Mouse (Mus musculus) CD8-positive naive resting alpha-beta T cell, adult 57 days (primary cell): Measurements from ENCODE around the gene Gm14851. TPM values are rescaled to one million over a fixed set of nuclear protein-coding genes. Genes with fewer than 3 reads are reported as not detected.

Experiments
- total RNA-seq: library from RNA; stranded (reverse); gene quantifications from one replicate; pipeline ENCODE4 v1.2.4, GENCODE M21; 2023

Gm14851 gene
- not detected for total RNA-seq

GRCm38 (mm10) chr8:21095950-21096349 is at the start of gene Gm14851:
Gene Gm14851 (minus strand): TSS chr8:21096050.

GRCm38 (mm10) chr8:21134342-21134741 is 38.5 kb upstream of the Gm14851 start, which contains the start of gene Defa30:
Gene Defa30 (plus strand): TSS chr8:21134642.

GRCm38 (mm10) chr8:21084142-21084541 is 11.7 kb downstream of the Gm14851 start, which contains the start of gene Defa25:
Gene Defa25 (plus strand): TSS chr8:21084442.

GRCm38 (mm10) chr8:21064738-21065137 is 31.1 kb downstream of the Gm14851 start, which contains the start of gene Defa35:
Gene Defa35 (plus strand): TSS chr8:21065038.

GRCm38 (mm10) chr8:21054747-21055146 is 41.1 kb downstream of the Gm14851 start, which contains the start of gene Defa23:
Gene Defa23 (plus strand): TSS chr8:21055047.

Other genes starting within 250 kb of the Gm14851 start
- gene Defb33, start 203.4 kb downstream of the Gm14851 start, total RNA-seq: not detected
- gene Gm15056, start 193.4 kb downstream of the Gm14851 start, total RNA-seq: not detected
- gene Gm6040, start 174.0 kb downstream of the Gm14851 start, total RNA-seq: not detected
- gene AY761185, start 151.3 kb downstream of the Gm14851 start, total RNA-seq: not detected
- gene Defa21, start 70.5 kb downstream of the Gm14851 start, total RNA-seq: not detected
- gene Defa23, start 41.0 kb downstream of the Gm14851 start, total RNA-seq: not detected
- gene Defa35, start 31.0 kb downstream of the Gm14851 start, total RNA-seq: not detected
- gene Defa25, start 11.6 kb downstream of the Gm14851 start, total RNA-seq: not detected
- not detected for gene Defa30, start 38.6 kb upstream of the Gm14851 start, total RNA-seq
- gene Defa22, start 66.2 kb upstream of the Gm14851 start, total RNA-seq: not detected
- gene Defa31, start 95.6 kb upstream of the Gm14851 start, total RNA-seq: not detected
- gene Gm15293, start 105.5 kb upstream of the Gm14851 start, total RNA-seq: not detected
- not detected for gene Gm15292, start 153.7 kb upstream of the Gm14851 start, total RNA-seq
- gene Defa27, start 219.5 kb upstream of the Gm14851 start, total RNA-seq: not detected
- not detected for gene Defa29, start 231.0 kb upstream of the Gm14851 start, total RNA-seq